In the genomic region with DNA sequence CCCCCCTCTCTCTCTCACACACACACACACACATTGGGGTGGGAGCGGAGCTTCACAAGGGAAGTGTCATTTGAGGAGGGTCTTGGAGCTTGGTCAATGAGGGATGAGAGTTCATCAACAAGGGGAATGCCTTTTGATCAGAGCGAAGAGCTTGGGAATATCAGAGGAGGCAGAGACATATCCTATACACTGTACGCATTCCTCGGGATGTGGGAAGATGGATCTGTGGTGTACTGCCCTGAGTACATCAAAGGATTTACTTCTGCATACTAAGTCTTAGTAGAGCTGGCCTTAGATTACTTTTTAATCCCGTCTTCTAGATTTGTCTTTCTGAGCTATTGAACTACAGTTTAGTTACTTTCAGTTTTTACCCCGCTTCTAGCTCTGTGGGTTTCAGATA, we compare ENCODE assay signal across 15 mouse cellular contexts.
"Had no signal": no experiment of that assay in that cellular context is flagged by ENCODE, and none has a peak within 500 bp of the region (broad histone marks: within the 10 kb centered on the region; RNA-seq: fewer than 3 reads in every experiment).

No protein-coding gene starts in this region.

- H3K9ac ChIP-seq: lung, embryonic 15.5 days; midbrain, embryonic 13.5 days; midbrain, embryonic 15.5 days; neural tube, embryonic 12.5 days; stomach, embryonic 15.5 days had no signal

- ATAC-seq: lung, postnatal 0 days; midbrain, embryonic 13.5 days; midbrain, embryonic 15.5 days had no signal

- DNase-seq: lung, adult 2 months; lung, postnatal 14 days; lung, postnatal 36 days; right cerebral cortex, postnatal 14 days; thymus, adult 18-20 months; thymus, postnatal 14 days; thymus, postnatal 36 days had no signal

- H3K4me3 ChIP-seq: lung, embryonic 15.5 days; megakaryocyte, embryonic 14.5 days; midbrain, embryonic 13.5 days; midbrain, embryonic 15.5 days; neural tube, embryonic 12.5 days; stomach, embryonic 15.5 days had no signal

- H3K9me3 ChIP-seq: lung, embryonic 15.5 days; megakaryocyte, embryonic 14.5 days; midbrain, embryonic 13.5 days; midbrain, embryonic 15.5 days; neural tube, embryonic 12.5 days; stomach, embryonic 15.5 days had no signal

- H3K4me2 ChIP-seq: lung, embryonic 15.5 days; midbrain, embryonic 11.5 days; midbrain, embryonic 13.5 days; midbrain, embryonic 15.5 days; neural tube, embryonic 12.5 days; stomach, embryonic 15.5 days had no signal

- H3K36me3 ChIP-seq: lung, embryonic 15.5 days; midbrain, embryonic 13.5 days; midbrain, embryonic 15.5 days; neural tube, embryonic 12.5 days; stomach, embryonic 15.5 days had no signal

- H3K27me3 ChIP-seq: lung, embryonic 15.5 days; megakaryocyte, embryonic 14.5 days; midbrain, embryonic 13.5 days; midbrain, embryonic 15.5 days; neural tube, embryonic 12.5 days; stomach, embryonic 15.5 days had no signal

- H3K27ac ChIP-seq: lung, embryonic 15.5 days; midbrain, embryonic 13.5 days; midbrain, embryonic 15.5 days; neural tube, embryonic 12.5 days; stomach, embryonic 15.5 days had no signal

- H3K4me1 ChIP-seq: lung, embryonic 15.5 days; stomach, embryonic 15.5 days had no signal
